Mouse (Mus musculus) lung, adult 2 months (tissue): ENCODE results near the gene Fam13c.

Source experiments
- CTCF ChIP-seq: fragments of 200-500 bp; IDR thresholded peaks from 2 replicates; pipeline ENCODE4 v1.5.1; 2011; ENCODE audit warnings: mild to moderate bottlenecking, low read length, control low read depth; ENCODE audit not compliant: insufficient read depth
- POLR2A ChIP-seq: fragments of 200-500 bp; IDR thresholded peaks from 2 replicates; pipeline ENCODE4 v1.6.1; 2011; ENCODE audit warnings: low read depth, mild to moderate bottlenecking, control low read depth, low read length, borderline replicate concordance; ENCODE audit errors: extremely low read depth

DNA sequence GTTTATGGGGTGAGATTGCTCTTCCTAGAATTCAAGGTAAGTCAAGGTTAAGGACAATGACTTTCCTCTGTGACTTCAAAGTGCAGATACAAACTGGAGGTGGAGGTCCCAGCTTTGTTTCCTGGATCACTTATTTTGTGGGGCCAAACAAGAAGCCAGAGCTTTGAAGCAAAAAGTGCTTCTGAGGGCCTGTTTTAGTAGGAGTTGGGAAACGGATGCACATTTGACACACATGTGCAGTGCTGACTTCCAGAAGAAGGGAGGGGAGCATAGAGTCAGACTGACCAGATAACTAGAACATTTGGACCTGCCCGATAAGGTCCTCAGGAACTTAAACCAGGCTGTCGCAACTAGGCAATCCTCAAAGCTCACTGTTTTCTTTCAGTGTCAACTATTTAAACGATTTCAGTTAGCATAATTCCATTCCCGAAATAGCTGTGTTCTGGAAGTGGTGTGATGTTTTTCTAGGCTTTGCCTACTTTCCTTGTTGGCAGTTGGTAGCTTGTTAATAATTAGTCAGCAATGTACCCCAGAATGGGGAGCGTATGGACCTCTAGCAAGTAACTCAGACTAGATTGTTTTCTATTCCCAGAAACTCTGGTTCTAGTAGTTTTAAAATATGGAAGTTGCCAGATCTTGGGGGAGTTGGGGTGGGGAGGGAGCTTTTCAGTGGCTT, 22.3 kb upstream of the Fam13c start:
- TF ChIP-seq CTCF = no peak
- no peak for TF ChIP-seq POLR2A
